Mouse (Mus musculus): ENCODE measurements around the gene Acox3. TPM values are rescaled to one million over a fixed set of nuclear protein-coding genes. Genes with fewer than 3 reads are reported as not detected.

Gene Acox3
- polyA plus RNA-seq, 1 experiment from 2014 or later: 13.9 TPM

DNA sequence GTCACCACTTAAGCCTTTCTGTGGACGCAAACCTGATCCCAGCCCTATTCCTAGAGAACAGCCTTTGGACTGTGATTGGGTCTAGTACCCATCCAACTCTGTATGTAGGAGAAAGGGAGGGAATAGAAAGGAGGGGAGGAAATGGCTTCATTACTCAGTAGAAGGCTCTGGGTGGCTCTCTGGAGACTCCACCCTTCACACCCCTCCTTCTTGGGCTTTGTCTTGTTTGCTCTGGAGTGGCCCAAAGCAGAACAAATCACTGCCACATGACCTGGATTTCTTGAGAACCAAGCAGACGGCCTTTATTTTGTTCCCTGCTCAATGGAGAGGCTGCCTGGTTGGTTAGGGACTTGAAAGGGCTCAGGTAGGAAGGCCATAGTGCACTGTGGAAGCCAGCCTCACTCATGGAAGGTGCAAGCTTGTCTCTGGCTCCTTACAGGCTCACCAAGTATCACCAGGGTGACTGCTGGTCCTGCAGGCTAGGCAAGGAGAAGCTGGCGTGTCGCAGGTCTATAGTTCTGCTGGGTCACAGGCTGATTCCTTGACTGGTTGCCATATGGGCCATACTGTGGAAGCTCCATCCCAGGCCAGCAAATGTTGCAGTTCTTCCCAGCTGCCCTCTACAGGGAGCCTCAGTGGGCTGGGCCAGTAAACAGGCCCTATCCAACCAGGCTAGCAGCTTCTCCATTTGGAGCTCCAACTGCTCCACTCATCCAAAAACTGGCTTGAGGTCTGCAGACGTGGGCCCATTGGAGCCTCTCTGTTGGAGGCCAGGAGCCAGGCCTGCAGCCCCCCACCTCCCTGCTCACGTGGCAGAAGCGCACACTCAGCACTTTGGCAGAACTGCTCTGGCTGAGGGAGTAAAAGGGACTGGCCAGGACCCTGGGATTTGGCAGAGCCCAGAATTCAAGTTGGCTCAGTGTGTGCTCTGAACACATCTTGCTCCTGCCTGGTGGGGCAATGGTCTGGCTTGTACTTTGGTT is 30.7 kb upstream of the Acox3 start:
- 39% methylated on average over 7 of the region's 7 CpGs for WGBS
- no peak overlapping the region for H3K4me3 ChIP-seq (ENCODE audit: low read length)
- H3K9ac ChIP-seq (ENCODE audit: low read length): no peak overlapping the region
- H3K36me3 ChIP-seq (ENCODE audit: control insufficient read depth, insufficient read depth, low read length): peaks cover 2% of the 10 kb centered on the region; the same call in 1 of the 2 replicates
- H3K4me2 ChIP-seq (ENCODE audit: low read depth, low read length): no peak overlapping the region
- H3K9me3 ChIP-seq (ENCODE audit: control insufficient read depth, low read length): no peaks in the 10 kb centered on the region
- ATAC-seq (ENCODE audit: low read depth): peak; percentile 77
- H3K4me1 ChIP-seq (replicated peaks; ENCODE audit: control insufficient read depth, insufficient read depth, low read length): no peaks in the 10 kb centered on the region; the same call in 1 of the 2 replicates
- H3K27ac ChIP-seq (ENCODE audit: low read length): peak overlapping the region; percentile 10; the same call in 1 of the 2 replicates
- no peaks in the 10 kb centered on the region for H3K27me3 ChIP-seq (ENCODE audit: control insufficient read depth, insufficient read depth, low read depth, low read length)

DNA sequence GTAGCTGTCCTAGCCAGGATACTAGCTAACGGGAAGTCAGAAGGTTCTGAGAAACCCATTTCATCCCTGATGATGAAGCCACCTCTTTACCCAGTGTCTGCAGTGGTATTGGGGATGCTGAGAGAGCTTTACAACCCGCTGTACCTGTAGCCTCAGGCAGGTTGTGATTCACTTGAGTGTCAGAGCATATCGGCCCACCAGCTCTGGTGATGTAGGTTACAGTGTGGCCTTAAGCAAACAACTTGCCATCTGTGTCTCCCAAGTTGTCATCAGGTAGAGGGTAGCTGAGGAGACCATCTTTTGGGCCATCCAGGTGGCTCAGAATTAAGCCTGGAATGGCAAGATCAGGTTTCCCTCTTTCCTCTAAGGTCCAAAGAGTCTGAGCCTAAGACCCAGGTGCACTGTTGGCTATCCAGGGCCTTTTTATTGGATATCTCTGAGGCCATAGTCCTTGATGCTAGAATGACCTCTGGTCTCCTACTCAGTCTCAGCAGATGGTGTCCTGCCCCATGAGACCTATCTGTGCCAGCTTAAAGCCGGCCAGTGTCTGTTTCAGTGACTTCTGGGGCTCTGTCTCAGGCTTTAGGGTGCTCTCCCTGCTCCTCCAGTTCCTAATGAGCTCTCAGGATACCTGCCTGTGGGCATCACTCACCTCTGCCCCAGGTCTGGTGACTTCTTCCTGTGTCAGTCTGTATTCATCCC is 29.9 kb upstream of the Acox3 start:
- H3K9me3 ChIP-seq (ENCODE audit: control insufficient read depth, low read length): no peaks in the 10 kb centered on the region
- no peak overlapping the region for H3K4me3 ChIP-seq (ENCODE audit: low read length)
- no peak overlapping the region for H3K4me2 ChIP-seq (ENCODE audit: low read depth, low read length)
- H3K4me1 ChIP-seq (replicated peaks; ENCODE audit: control insufficient read depth, insufficient read depth, low read length): no peaks in the 10 kb centered on the region; the same call in 1 of the 2 replicates
- no peak overlapping the region for H3K9ac ChIP-seq (ENCODE audit: low read length)
- ATAC-seq (ENCODE audit: low read depth): no peak
- H3K27ac ChIP-seq (ENCODE audit: low read length): no peak overlapping the region
- no peaks in the 10 kb centered on the region for H3K27me3 ChIP-seq (ENCODE audit: control insufficient read depth, insufficient read depth, low read depth, low read length)
- H3K36me3 ChIP-seq (ENCODE audit: control insufficient read depth, insufficient read depth, low read length): peaks cover 3% of the 10 kb centered on the region
- 79% methylated on average over 4 of the region's 4 CpGs for WGBS

DNA sequence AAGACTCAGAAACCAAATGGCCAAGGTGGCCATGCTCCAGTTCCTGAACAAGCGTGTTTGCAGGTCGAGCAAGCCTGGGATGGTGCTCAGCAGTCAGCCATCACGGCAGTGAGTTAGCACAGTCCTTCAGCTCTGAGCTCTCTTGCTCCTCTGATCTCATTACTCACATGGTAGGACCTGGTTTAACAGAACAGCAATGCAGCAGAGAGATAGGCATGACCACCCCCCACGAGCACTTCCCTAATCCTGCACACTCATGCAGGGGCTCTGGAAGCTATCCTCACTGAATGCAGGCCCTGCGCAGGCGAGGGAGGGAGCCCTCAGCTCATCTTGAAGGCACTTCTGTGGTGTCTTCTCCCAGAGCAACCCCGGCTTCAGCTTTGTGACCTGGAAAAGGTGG is 26.4 kb upstream of the Acox3 start:
- H3K9ac ChIP-seq (ENCODE audit: low read length): no peak overlapping the region
- 86% methylated on average over 7 of the region's 7 CpGs for WGBS
- H3K4me2 ChIP-seq (ENCODE audit: low read depth, low read length): no peak overlapping the region
- no peaks in the 10 kb centered on the region for H3K9me3 ChIP-seq (ENCODE audit: control insufficient read depth, low read length)
- no peaks in the 10 kb centered on the region for H3K27me3 ChIP-seq (ENCODE audit: control insufficient read depth, insufficient read depth, low read depth, low read length)
- H3K36me3 ChIP-seq (ENCODE audit: control insufficient read depth, insufficient read depth, low read length): peaks cover 8% of the 10 kb centered on the region
- no peak for ATAC-seq (ENCODE audit: low read depth)
- H3K4me1 ChIP-seq (replicated peaks; ENCODE audit: control insufficient read depth, insufficient read depth, low read length): no peaks in the 10 kb centered on the region; the same call in 1 of the 2 replicates
- no peak overlapping the region for H3K4me3 ChIP-seq (ENCODE audit: low read length)
- H3K27ac ChIP-seq (ENCODE audit: low read length): no peak overlapping the region

DNA sequence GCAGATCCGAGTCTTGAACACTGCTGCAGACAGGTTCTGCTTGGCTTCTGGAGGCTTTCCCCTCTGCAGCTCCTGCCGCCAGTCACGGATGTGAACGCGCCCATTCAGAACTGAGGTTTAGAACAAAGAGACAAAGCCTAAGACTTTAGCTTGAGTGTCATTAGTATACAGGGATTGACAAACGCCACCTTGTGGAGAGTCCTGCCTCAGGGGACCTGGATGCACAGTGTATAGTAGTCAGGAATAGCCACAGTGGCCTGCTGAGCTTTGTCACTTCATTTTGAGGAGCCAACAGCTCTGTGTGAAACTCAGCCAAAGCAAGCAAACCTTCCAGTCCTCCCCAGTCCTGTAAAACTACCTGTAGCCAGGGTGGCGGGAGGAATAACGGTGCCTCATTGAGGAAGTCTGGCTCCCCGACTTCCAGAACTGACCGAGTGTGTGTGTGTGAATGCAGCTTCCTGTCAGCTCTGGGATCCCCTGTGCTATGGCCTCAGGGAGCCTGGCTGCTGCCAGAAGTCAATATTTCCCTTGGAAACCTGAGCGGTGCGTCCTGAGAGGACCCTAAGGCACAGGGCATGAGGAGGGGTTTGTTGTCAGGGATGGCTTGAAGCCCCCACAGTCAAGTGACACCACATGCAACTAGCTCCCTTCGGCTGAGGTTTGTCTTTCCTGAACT is 24.8 kb upstream of the Acox3 start:
- 69% methylated on average over 13 of the region's 13 CpGs for WGBS
- no peak for ATAC-seq (ENCODE audit: low read depth)
- H3K4me1 ChIP-seq (replicated peaks; ENCODE audit: control insufficient read depth, insufficient read depth, low read length): no peaks in the 10 kb centered on the region
- no peak overlapping the region for H3K4me3 ChIP-seq (ENCODE audit: low read length)
- H3K36me3 ChIP-seq (ENCODE audit: control insufficient read depth, insufficient read depth, low read length): peaks cover 21% of the 10 kb centered on the region
- H3K27me3 ChIP-seq (ENCODE audit: control insufficient read depth, insufficient read depth, low read depth, low read length): no peaks in the 10 kb centered on the region
- no peak overlapping the region for H3K4me2 ChIP-seq (ENCODE audit: low read depth, low read length)
- H3K27ac ChIP-seq (ENCODE audit: low read length): no peak overlapping the region
- no peaks in the 10 kb centered on the region for H3K9me3 ChIP-seq (ENCODE audit: control insufficient read depth, low read length)
- no peak overlapping the region for H3K9ac ChIP-seq (ENCODE audit: low read length)

DNA sequence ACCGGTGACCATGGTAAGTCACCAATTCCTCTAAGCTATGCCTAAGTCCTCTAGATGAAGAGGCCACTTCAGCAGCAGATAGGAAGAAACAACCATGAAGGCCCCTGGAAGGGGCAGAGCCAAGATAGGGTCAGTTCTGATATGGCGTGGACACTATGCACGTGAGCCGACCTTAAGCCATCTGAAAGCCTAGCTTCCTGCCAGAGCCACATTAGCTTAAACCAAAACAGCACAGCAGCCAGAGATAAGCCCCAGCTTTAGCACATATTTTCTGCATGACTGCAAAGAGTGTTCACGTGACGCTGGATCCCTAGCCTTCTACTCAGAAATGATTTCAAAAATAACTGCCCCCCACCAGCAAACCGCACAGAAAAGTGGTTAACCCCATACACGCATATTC is 23.4 kb upstream of the Acox3 start:
- Histone ChIP-seq H3K9ac (ENCODE audit: low read length) (no peak overlapping the region), H3K9me3 (ENCODE audit: control insufficient read depth, low read length) (no peaks in the 10 kb centered on the region), H3K27ac (ENCODE audit: low read length) (no peak overlapping the region), H3K4me3 (ENCODE audit: low read length) (no peak overlapping the region), H3K36me3 (ENCODE audit: control insufficient read depth, insufficient read depth, low read length) (peaks cover 30% of the 10 kb centered on the region), H3K4me1 (replicated peaks; ENCODE audit: control insufficient read depth, insufficient read depth, low read length) (no peaks in the 10 kb centered on the region), H3K27me3 (ENCODE audit: control insufficient read depth, insufficient read depth, low read depth, low read length) (no peaks in the 10 kb centered on the region), H3K4me2 (ENCODE audit: low read depth, low read length) (no peak overlapping the region)
- 73% methylated on average over 8 of the region's 8 CpGs for WGBS
- no peak; the same call in 1 of the 2 replicates for ATAC-seq (ENCODE audit: low read depth)

DNA sequence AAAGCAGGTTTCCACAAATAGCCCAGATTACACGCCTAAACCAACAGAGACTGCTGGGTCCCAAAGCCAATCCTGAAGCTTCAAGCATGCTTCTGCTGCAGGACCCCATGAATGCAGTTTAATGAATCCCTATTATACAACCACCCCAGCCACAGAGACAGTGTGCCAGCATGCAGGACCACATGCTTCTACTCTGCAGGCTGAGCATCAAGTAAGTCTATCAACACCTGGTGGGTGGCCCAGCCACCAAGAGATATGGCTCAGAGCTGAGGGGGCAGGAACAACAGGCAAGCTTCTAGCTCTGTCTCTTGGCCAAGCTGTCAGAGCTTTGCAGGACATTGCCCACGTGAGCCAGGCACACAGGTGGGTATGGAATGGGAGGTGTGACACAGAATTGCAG is 20.2 kb upstream of the Acox3 start:
- Histone ChIP-seq H3K9me3 (ENCODE audit: control insufficient read depth, low read length) (no peaks in the 10 kb centered on the region), H3K9ac (ENCODE audit: low read length) (no peak overlapping the region), H3K27me3 (ENCODE audit: control insufficient read depth, insufficient read depth, low read depth, low read length) (no peaks in the 10 kb centered on the region), H3K36me3 (ENCODE audit: control insufficient read depth, insufficient read depth, low read length) (peaks cover 39% of the 10 kb centered on the region), H3K4me3 (ENCODE audit: low read length) (no peak overlapping the region), H3K27ac (ENCODE audit: low read length) (no peak overlapping the region), H3K4me2 (ENCODE audit: low read depth, low read length) (no peak overlapping the region), H3K4me1 (replicated peaks; ENCODE audit: control insufficient read depth, insufficient read depth, low read length) (no peaks in the 10 kb centered on the region)
- 91% methylated on average over 2 of the region's 2 CpGs for WGBS
- ATAC-seq (ENCODE audit: low read depth): no peak

DNA sequence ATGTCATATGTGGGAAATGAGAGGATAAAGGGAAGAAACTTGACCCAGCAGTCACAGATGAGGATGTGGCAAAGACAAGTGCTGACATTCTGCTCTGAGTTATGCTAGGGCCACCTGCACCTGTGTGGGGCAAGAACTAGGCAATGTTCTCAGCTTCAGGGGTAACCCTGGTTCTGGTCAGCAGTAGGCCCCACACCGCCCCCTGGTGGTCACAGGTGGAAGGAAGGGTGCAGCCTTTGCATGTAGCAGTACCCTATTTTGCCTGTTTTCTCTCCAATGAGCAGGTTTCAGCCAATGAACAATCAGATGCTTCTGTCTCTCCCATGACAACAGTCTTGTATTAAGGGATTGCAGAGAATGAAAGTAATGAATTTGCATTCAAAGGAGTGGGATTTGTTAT is 19.4 kb upstream of the Acox3 start:
- Histone ChIP-seq H3K27ac (ENCODE audit: low read length) (no peak overlapping the region), H3K36me3 (ENCODE audit: control insufficient read depth, insufficient read depth, low read length) (peaks cover 37% of the 10 kb centered on the region), H3K4me2 (ENCODE audit: low read depth, low read length) (no peak overlapping the region), H3K27me3 (ENCODE audit: control insufficient read depth, insufficient read depth, low read depth, low read length) (no peaks in the 10 kb centered on the region), H3K9ac (ENCODE audit: low read length) (no peak overlapping the region), H3K4me3 (ENCODE audit: low read length) (no peak overlapping the region), H3K9me3 (ENCODE audit: control insufficient read depth, low read length) (no peaks in the 10 kb centered on the region), H3K4me1 (replicated peaks; ENCODE audit: control insufficient read depth, insufficient read depth, low read length) (no peaks in the 10 kb centered on the region)
- ATAC-seq (ENCODE audit: low read depth): peak; percentile 54
- WGBS: 0% methylated on average over 1 of the region's 1 CpGs

DNA sequence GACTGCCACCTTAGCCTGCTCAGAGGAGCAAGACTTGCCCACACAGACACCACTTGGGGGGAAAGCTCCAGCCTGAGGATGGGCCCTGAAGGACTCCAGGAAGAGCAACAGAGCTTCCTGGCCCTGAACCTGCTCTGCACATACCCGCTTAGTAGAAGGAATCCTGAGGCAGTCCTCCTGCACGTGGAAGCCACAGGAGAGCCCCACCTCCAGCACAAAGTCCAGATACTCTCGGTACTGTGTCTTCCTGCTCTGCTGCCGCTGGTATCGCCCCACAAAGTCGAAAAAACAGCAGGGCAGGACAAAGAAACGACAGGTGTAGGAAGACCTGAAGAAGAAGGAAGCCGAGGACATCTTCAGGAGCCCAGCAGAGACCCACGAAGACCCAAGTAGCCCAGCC is 17.6 kb upstream of the Acox3 start:
- no peaks in the 10 kb centered on the region for H3K9me3 ChIP-seq (ENCODE audit: control insufficient read depth, low read length)
- 86% methylated on average over 9 of the region's 9 CpGs for WGBS
- no peaks in the 10 kb centered on the region for H3K4me1 ChIP-seq (replicated peaks; ENCODE audit: control insufficient read depth, insufficient read depth, low read length)
- H3K27me3 ChIP-seq (ENCODE audit: control insufficient read depth, insufficient read depth, low read depth, low read length): no peaks in the 10 kb centered on the region
- H3K27ac ChIP-seq (ENCODE audit: low read length): no peak overlapping the region
- no peak for ATAC-seq (ENCODE audit: low read depth)
- peaks cover 42% of the 10 kb centered on the region for H3K36me3 ChIP-seq (ENCODE audit: control insufficient read depth, insufficient read depth, low read length)
- H3K4me2 ChIP-seq (ENCODE audit: low read depth, low read length): no peak overlapping the region
- no peak overlapping the region for H3K9ac ChIP-seq (ENCODE audit: low read length)
- no peak overlapping the region for H3K4me3 ChIP-seq (ENCODE audit: low read length)

DNA sequence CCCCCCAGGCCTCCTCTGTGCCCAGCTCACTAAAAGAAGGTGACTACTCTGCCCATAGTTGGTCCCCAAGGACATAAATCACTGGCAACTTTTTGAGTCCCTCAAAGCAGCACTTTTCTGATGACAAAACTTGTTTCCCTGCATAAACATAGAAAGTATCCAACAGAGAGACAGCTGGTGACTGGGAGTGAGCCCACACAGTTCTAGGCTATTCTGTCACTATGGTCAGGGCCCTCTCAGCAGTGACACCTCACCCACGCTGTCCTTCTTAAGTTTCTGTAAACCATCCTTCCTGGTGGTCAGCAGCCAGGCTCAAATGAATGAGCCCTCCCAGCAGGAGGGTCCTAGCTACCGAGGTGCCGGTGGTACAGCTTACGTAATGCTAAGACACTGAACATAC is 16.2 kb upstream of the Acox3 start:
- peaks cover 47% of the 10 kb centered on the region for H3K36me3 ChIP-seq (ENCODE audit: control insufficient read depth, insufficient read depth, low read length)
- no peak overlapping the region for H3K27ac ChIP-seq (ENCODE audit: low read length)
- no peaks in the 10 kb centered on the region for H3K27me3 ChIP-seq (ENCODE audit: control insufficient read depth, insufficient read depth, low read depth, low read length)
- ATAC-seq (ENCODE audit: low read depth): no peak
- H3K9me3 ChIP-seq (ENCODE audit: control insufficient read depth, low read length): no peaks in the 10 kb centered on the region
- H3K4me1 ChIP-seq (replicated peaks; ENCODE audit: control insufficient read depth, insufficient read depth, low read length): no peaks in the 10 kb centered on the region
- no peak overlapping the region for H3K4me2 ChIP-seq (ENCODE audit: low read depth, low read length)
- H3K9ac ChIP-seq (ENCODE audit: low read length): no peak overlapping the region
- H3K4me3 ChIP-seq (ENCODE audit: low read length): no peak overlapping the region
- 81% methylated on average over 4 of the region's 4 CpGs for WGBS

Data from lung, embryonic 16.5 days (tissue).